In genomic region chr2:72219921-72220320, GRCm38 (mm10) we compare ENCODE assay signal across 9 mouse cellular contexts.
DNase-seq lines count a peak whose midpoint lies in the region; ATAC-seq lines count a peak whose summit lies in the region.
"Had no signal": no experiment of that assay in that cellular context is flagged by ENCODE, and none has a peak within 500 bp of the region (broad histone marks: within the 10 kb centered on the region; RNA-seq: fewer than 3 reads in every experiment).

No protein-coding gene starts in this region.

- no peaks in the 10 kb centered on the region for H3K27me3 ChIP-seq in heart, embryonic 10.5 days (ENCODE audit: insufficient read depth, poor library complexity, severe bottlenecking)
- H3K27me3 ChIP-seq: embryonic facial prominence, embryonic 12.5 days had no signal

- intact Hi-C loops in left cerebral cortex, postnatal 10 days (cut with DNase I): loop anchor here (5.0 kb wide), 1 partner anchor 183 kb away; no protein-coding TSS in a partner anchor

- peaks cover 3% of the 10 kb centered on the region; the same call in 1 of the 2 replicates for H3K4me1 ChIP-seq in heart, embryonic 10.5 days
- H3K4me1 ChIP-seq: embryonic facial prominence, embryonic 12.5 days had no signal

- ATAC-seq in common myeloid progenitor, adult 5-6 weeks (replicated peaks; ENCODE audit: low read depth, poor library complexity, severe bottlenecking): peak; percentile 68; the same call in 1 of the 2 replicates

- DNase-seq in heart, embryonic 10.5 days (ENCODE audit: low spot score): peak; percentile 74
- no peak for DNase-seq in heart, adult 9 months (ENCODE audit: low spot score in 2 of 2)
- DNase-seq in 416B (ENCODE audit: low read depth) (peak; percentile 79), NIH3T3 (ENCODE audit: low read depth) (peak; percentile 70)
- peak; percentile 28 to 45 for DNase-seq in left cerebral cortex, postnatal 10 days (ENCODE audit: extremely low spot score in 1 of 2, low spot score in 2 of 2)
- DNase-seq in retina, adult 2 months (ENCODE audit: low read depth, low spot score): peak; percentile 9
- DNase-seq in ovary, postnatal 10 days (ENCODE audit: low spot score): no peak

- WGBS in heart, embryonic 10.5 days: 33% methylated on average over 3 of the region's 3 CpGs

- H3K36me3 ChIP-seq in heart, embryonic 10.5 days: no peaks in the 10 kb centered on the region
- H3K36me3 ChIP-seq: embryonic facial prominence, embryonic 12.5 days had no signal

- no peaks in the 10 kb centered on the region for H3K9me3 ChIP-seq in heart, embryonic 10.5 days
- H3K9me3 ChIP-seq: embryonic facial prominence, embryonic 12.5 days had no signal

- no peak overlapping the region for H3K27ac ChIP-seq in heart, embryonic 10.5 days
- H3K27ac ChIP-seq: embryonic facial prominence, embryonic 12.5 days had no signal

- H3K4me3 ChIP-seq in heart, embryonic 10.5 days: no peak overlapping the region
- H3K4me3 ChIP-seq: embryonic facial prominence, embryonic 12.5 days had no signal

Comparison
In these comparisons a context has a peak if more than half of its experiments do, and no peak if none do; other contexts are left out.
1. DNase-seq: peak in heart, embryonic 10.5 days (single experiment), 416B (single experiment), NIH3T3 (single experiment), left cerebral cortex, postnatal 10 days (2 of 2) and retina, adult 2 months (single experiment); none in heart, adult 9 months (0 of 2) and ovary, postnatal 10 days (single experiment).